Mouse (Mus musculus) natural killer cell, adult 2 months (primary cell): ENCODE data around the gene Hdgf.

Source experiments
- DNase-seq, 2 experiments: peaks; one replicate each; pipeline ENCODE4 v3.0.0; 2022; ENCODE audit warnings: low spot score in 2 of 2

Gene Hdgf

GRCm38 (mm10) chr3:87909874-87910273 lies 3.8 kb downstream of the Hdgf start:
- DNase-seq = no peak

GRCm38 (mm10) chr3:87910573-87911141 lies 4.5 kb downstream of the Hdgf start:
- peak in 1 of 2 experiments; percentile 22 for DNase-seq

- no peak for DNase-seq
Observed at GRCm38 (mm10) chr3:87913491-87913890, 7.4 kb downstream of the Hdgf start.

GRCm38 (mm10) chr3:87913891-87914290 lies 7.8 kb downstream of the Hdgf start:
- DNase-seq = no peak

- no peak for DNase-seq
Observed at GRCm38 (mm10) chr3:87916990-87917389, 10.9 kb downstream of the Hdgf start.

- DNase-seq = no peak
Observed at GRCm38 (mm10) chr3:87918551-87918950, 12.4 kb downstream of the Hdgf start.

GRCm38 (mm10) chr3:87919336-87920108 lies 13.4 kb downstream of the Hdgf start, which contains the start of gene Mrpl24:
Mrpl24 (plus strand) TSS chr3:87919506.
- peak; percentile 47 to 58 for DNase-seq

GRCm38 (mm10) chr3:87920270-87920943 lies 14.3 kb downstream of the Hdgf start:
- no peak for DNase-seq

GRCm38 (mm10) chr3:87924996-87925395 lies 18.9 kb downstream of the Hdgf start:
- DNase-seq = no peak

- no peak for DNase-seq
Observed at GRCm38 (mm10) chr3:87927452-87927851, 21.3 kb downstream of the Hdgf start.

- no peak for DNase-seq
Observed at GRCm38 (mm10) chr3:87929341-87930077, 23.4 kb downstream of the Hdgf start.

- DNase-seq = peak; percentile 91 to 94
Observed at GRCm38 (mm10) chr3:87930078-87930795, 24.1 kb downstream of the Hdgf start, which contains the start of the genes Isg20l2 and Rrnad1. Isg20l2 (plus strand) TSS chr3:87930314. Rrnad1 (minus strand) TSS chr3:87930717.

GRCm38 (mm10) chr3:87934026-87934425 lies 27.9 kb downstream of the Hdgf start:
- no peak for DNase-seq

- DNase-seq = no peak
Observed at GRCm38 (mm10) chr3:87934501-87934900, 28.4 kb downstream of the Hdgf start.

- DNase-seq = no peak
Observed at GRCm38 (mm10) chr3:87935201-87935600, 29.1 kb downstream of the Hdgf start.

- peak in 1 of 2 experiments; percentile 52 for DNase-seq
Observed at GRCm38 (mm10) chr3:87935776-87936175, 29.7 kb downstream of the Hdgf start.

GRCm38 (mm10) chr3:87940611-87941010 lies 34.5 kb downstream of the Hdgf start:
- DNase-seq = no peak

- DNase-seq = no peak
Observed at GRCm38 (mm10) chr3:87942471-87942870, 36.4 kb downstream of the Hdgf start.

- no peak for DNase-seq
Observed at GRCm38 (mm10) chr3:87943586-87943985, 37.5 kb downstream of the Hdgf start.

- DNase-seq = no peak
Observed at GRCm38 (mm10) chr3:87944838-87945600, 38.9 kb downstream of the Hdgf start.
